Mouse (Mus musculus) liver, postnatal 0 days (tissue): ENCODE measurements around the gene Natd1.

Experiments
- CTCF ChIP-seq: sonication (generic); IDR thresholded peaks from 2 replicates; pipeline ENCODE4 v1.5.1; 2016; ENCODE audit warnings: antibody characterized with exemption, low read depth
- EP300 ChIP-seq: IDR thresholded peaks from 2 replicates; pipeline ENCODE4 v1.6.1; 2016; ENCODE audit warnings: antibody characterized with exemption, low read depth, mild to moderate bottlenecking

DNA sequence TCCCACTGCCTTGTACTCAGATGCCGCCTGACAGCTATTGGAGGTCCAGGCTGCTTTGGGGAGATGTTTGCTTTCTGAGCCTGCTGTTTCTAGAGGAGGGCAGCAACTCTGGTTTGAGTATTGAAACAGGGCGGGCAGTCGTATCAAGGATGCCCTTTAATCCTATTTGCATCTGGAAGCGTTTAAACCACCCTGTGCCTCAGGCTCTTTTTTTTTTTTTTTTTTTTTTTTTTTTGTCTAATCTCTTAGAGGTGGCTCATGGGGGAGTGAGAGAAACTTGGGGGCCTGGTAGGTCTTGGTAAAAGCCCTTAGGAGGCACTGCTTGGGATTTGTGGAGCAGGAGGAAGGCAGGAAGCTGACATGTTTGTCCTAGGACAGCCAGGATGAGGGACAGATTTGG lies 30.5 kb upstream of the Natd1 start:
- TF ChIP-seq CTCF (no peak), EP300 (no peak)
